Mouse (Mus musculus): Measurements from ENCODE around the gene Sipa1l1. TPM values are rescaled to one million over a fixed set of nuclear protein-coding genes. Genes with fewer than 3 reads are reported as not detected.

Sipa1l1 gene
- polyA plus RNA-seq, 1 experiment, result 17.2 TPM

GRCm38 (mm10) chr12:82148328-82148930 lies 20.7 kb upstream of the Sipa1l1 start:
- H3K4me3 ChIP-seq (ENCODE audit: insufficient read depth, low read length), result no peak overlapping the region
- peaks cover 16% of the 10 kb centered on the region for H3K4me1 ChIP-seq (ENCODE audit: control insufficient read depth, insufficient read depth, low read length)
- H3K27ac ChIP-seq (ENCODE audit: insufficient read depth, low read depth, low read length), result no peak overlapping the region
- TF ChIP-seq CTCF (IDR thresholded peaks at IDR 0.05; ENCODE audit: low read depth, low read length) (no peak), POLR2A (IDR thresholded peaks at IDR 0.05; ENCODE audit: borderline replicate concordance, low read depth, low read length) (no peak)

- TF ChIP-seq POLR2A (IDR thresholded peaks at IDR 0.05; ENCODE audit: borderline replicate concordance, low read depth, low read length) (no peak), CTCF (IDR thresholded peaks at IDR 0.05; ENCODE audit: low read depth, low read length) (no peak)
- peaks cover 18% of the 10 kb centered on the region for H3K4me1 ChIP-seq (ENCODE audit: control insufficient read depth, insufficient read depth, low read length)
- no peak overlapping the region; the same call in 1 of the 2 replicates for H3K4me3 ChIP-seq (ENCODE audit: insufficient read depth, low read length)
- peak overlapping the region; percentile 26 for H3K27ac ChIP-seq (ENCODE audit: insufficient read depth, low read depth, low read length)
These were observed 18.1 kb upstream of the Sipa1l1 start for GRCm38 (mm10) chr12:82151019-82151418.

- H3K27ac ChIP-seq (ENCODE audit: insufficient read depth, low read depth, low read length), result no peak overlapping the region
- peaks cover 18% of the 10 kb centered on the region for H3K4me1 ChIP-seq (ENCODE audit: control insufficient read depth, insufficient read depth, low read length)
- H3K4me3 ChIP-seq (ENCODE audit: insufficient read depth, low read length), result no peak overlapping the region
- TF ChIP-seq CTCF (IDR thresholded peaks at IDR 0.05; ENCODE audit: low read depth, low read length), result no peak
- TF ChIP-seq POLR2A (IDR thresholded peaks at IDR 0.05; ENCODE audit: borderline replicate concordance, low read depth, low read length), result no peak
These were observed 14.6 kb upstream of the Sipa1l1 start for GRCm38 (mm10) chr12:82154527-82154926.

- no peak overlapping the region for H3K27ac ChIP-seq (ENCODE audit: insufficient read depth, low read depth, low read length)
- H3K4me1 ChIP-seq (ENCODE audit: control insufficient read depth, insufficient read depth, low read length), result peaks cover 10% of the 10 kb centered on the region
- no peak for TF ChIP-seq CTCF (IDR thresholded peaks at IDR 0.05; ENCODE audit: low read depth, low read length)
- no peak for TF ChIP-seq POLR2A (IDR thresholded peaks at IDR 0.05; ENCODE audit: borderline replicate concordance, low read depth, low read length)
- no peak overlapping the region for H3K4me3 ChIP-seq (ENCODE audit: insufficient read depth, low read length)
These were observed 10.6 kb upstream of the Sipa1l1 start for GRCm38 (mm10) chr12:82158516-82158915.

- H3K4me1 ChIP-seq (ENCODE audit: control insufficient read depth, insufficient read depth, low read length), result peaks cover 10% of the 10 kb centered on the region
- no peak overlapping the region for H3K4me3 ChIP-seq (ENCODE audit: insufficient read depth, low read length)
- TF ChIP-seq POLR2A (IDR thresholded peaks at IDR 0.05; ENCODE audit: borderline replicate concordance, low read depth, low read length), result no peak
- TF ChIP-seq CTCF (IDR thresholded peaks at IDR 0.05; ENCODE audit: low read depth, low read length), result no peak
- no peak overlapping the region for H3K27ac ChIP-seq (ENCODE audit: insufficient read depth, low read depth, low read length)
These were observed 9.7 kb upstream of the Sipa1l1 start for GRCm38 (mm10) chr12:82159372-82159771.

GRCm38 (mm10) chr12:82165651-82166050 lies 3.5 kb upstream of the Sipa1l1 start:
- no peak overlapping the region for H3K27ac ChIP-seq (ENCODE audit: insufficient read depth, low read depth, low read length)
- TF ChIP-seq POLR2A (IDR thresholded peaks at IDR 0.05; ENCODE audit: borderline replicate concordance, low read depth, low read length) (no peak), CTCF (IDR thresholded peaks at IDR 0.05; ENCODE audit: low read depth, low read length) (no peak)
- no peak overlapping the region for H3K4me3 ChIP-seq (ENCODE audit: insufficient read depth, low read length)

GRCm38 (mm10) chr12:82166101-82166571 lies 3.0 kb upstream of the Sipa1l1 start:
- no peak overlapping the region for H3K4me3 ChIP-seq (ENCODE audit: insufficient read depth, low read length)
- peaks cover 15% of the 10 kb centered on the region for H3K4me1 ChIP-seq (ENCODE audit: control insufficient read depth, insufficient read depth, low read length)
- TF ChIP-seq POLR2A (IDR thresholded peaks at IDR 0.05; ENCODE audit: borderline replicate concordance, low read depth, low read length) (no peak), CTCF (IDR thresholded peaks at IDR 0.05; ENCODE audit: low read depth, low read length) (no peak)
- no peak overlapping the region for H3K27ac ChIP-seq (ENCODE audit: insufficient read depth, low read depth, low read length)

More at GRCm38 (mm10) chr12:82165651-82166050, 3.5 kb upstream of the Sipa1l1 start:
- H3K4me1 ChIP-seq (ENCODE audit: control insufficient read depth, insufficient read depth, low read length), result peaks cover 15% of the 10 kb centered on the region

GRCm38 (mm10) chr12:82169571-82170431 lies 681 bp downstream of the Sipa1l1 start:
- peak overlapping the region; percentile 90 for H3K4me3 ChIP-seq (ENCODE audit: insufficient read depth, low read length)
- H3K27ac ChIP-seq (ENCODE audit: insufficient read depth, low read depth, low read length), result peak overlapping the region; percentile 7; the same call in 1 of the 2 replicates
- TF ChIP-seq POLR2A (IDR thresholded peaks at IDR 0.05; ENCODE audit: borderline replicate concordance, low read depth, low read length), result no peak
- TF ChIP-seq CTCF (IDR thresholded peaks at IDR 0.05; ENCODE audit: low read depth, low read length), result no peak
- H3K4me1 ChIP-seq (ENCODE audit: control insufficient read depth, insufficient read depth, low read length), result peaks cover 6% of the 10 kb centered on the region; the same call in 1 of the 2 replicates

- H3K27ac ChIP-seq (ENCODE audit: insufficient read depth, low read depth, low read length), result no peak overlapping the region
- H3K4me1 ChIP-seq (ENCODE audit: control insufficient read depth, insufficient read depth, low read length), result peaks cover 6% of the 10 kb centered on the region; the same call in 1 of the 2 replicates
These were observed 1.6 kb downstream of the Sipa1l1 start for GRCm38 (mm10) chr12:82170461-82171279.

More at GRCm38 (mm10) chr12:82170461-82171279, 1.6 kb downstream of the Sipa1l1 start:
- no peak for TF ChIP-seq POLR2A (IDR thresholded peaks at IDR 0.05; ENCODE audit: borderline replicate concordance, low read depth, low read length)
- H3K4me3 ChIP-seq (ENCODE audit: insufficient read depth, low read length), result peak overlapping the region; percentile 90

Measured in bone marrow macrophage, adult 2 months (primary cell).